Mouse (Mus musculus) heart, embryonic 10.5 days (tissue): ENCODE data around the gene Dgkz. TPM values are rescaled to one million over a fixed set of nuclear protein-coding genes. Genes with fewer than 3 reads are reported as not detected.

Source experiments
- DNase-seq: peaks from one replicate; pipeline ENCODE4 v3.0.0-alpha.2; 2017; ENCODE audit warnings: low spot score
- H3K27ac ChIP-seq: fragments of 300-500 bp; sonication (generic); 2 replicates; pipeline ENCODE4 v1.5.1; 2016; ENCODE audit warnings: mild to moderate bottlenecking
- H3K27me3 ChIP-seq: fragments of 300-500 bp; sonication (generic); 2 replicates; pipeline ENCODE4 v1.6.1; 2016; ENCODE audit warnings: mild to moderate bottlenecking; ENCODE audit not compliant: poor library complexity, insufficient read depth, severe bottlenecking
- H3K36me3 ChIP-seq: fragments of 300-500 bp; sonication (generic); 2 replicates; pipeline ENCODE4 v1.6.1; 2016; ENCODE audit warnings: mild to moderate bottlenecking, moderate library complexity
- H3K4me1 ChIP-seq: fragments of 300-500 bp; sonication (generic); 2 replicates; pipeline ENCODE4 v1.6.1; 2016; ENCODE audit warnings: mild to moderate bottlenecking
- H3K4me3 ChIP-seq: fragments of 300-500 bp; sonication (generic); 2 replicates; pipeline ENCODE4 v1.5.1; 2016; ENCODE audit warnings: mild to moderate bottlenecking, moderate library complexity
- H3K9me3 ChIP-seq: fragments of 300-500 bp; sonication (generic); 2 replicates; pipeline ENCODE4 v1.6.1; 2016; ENCODE audit warnings: mild to moderate bottlenecking, moderate library complexity
- WGBS: fragments of 180-500 bp; shearing (Covaris S2); methylation state at CpG from one replicate; pipeline ENCODE4 v1.1.7; 2016; 5-methylcytosine and 5-hydroxymethylcytosine counted together
- polyA plus RNA-seq: library from polyadenylated mRNA; unstranded; fragments of >200 nt; fragmentation: Nextera tagmentation; extraction: Ambion mirVana; gene quantifications from 2 replicates; pipeline ENCODE4 v1.2.1, GENCODE M21; 2016

Gene Dgkz
- polyA plus RNA-seq, 1 experiment from 2014 or later: 61.0 TPM

DNA sequence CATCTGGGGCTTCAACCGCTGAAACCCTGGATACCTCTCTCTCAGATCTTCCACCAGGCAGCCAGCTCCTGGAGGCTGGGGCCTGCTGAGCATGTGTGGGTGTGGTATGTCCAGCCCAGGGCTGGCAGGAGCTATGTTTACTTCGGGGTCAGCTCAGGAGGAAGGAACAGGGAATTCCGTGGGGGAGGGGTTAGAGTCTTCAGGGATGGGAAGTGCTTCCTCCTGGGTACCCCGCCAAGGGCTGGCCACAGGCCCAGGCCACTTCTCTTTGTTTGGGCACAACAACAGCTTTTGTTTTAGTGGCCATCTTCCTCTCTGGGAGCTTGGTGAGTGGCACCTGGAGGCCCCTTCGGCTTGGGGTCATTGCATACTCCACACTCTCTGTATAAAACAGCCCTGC lies 21.8 kb downstream of the Dgkz start:
- WGBS: 11% methylated on average over 5 of the region's 5 CpGs
- H3K4me3 ChIP-seq: peak overlapping the region; percentile 20; the same call in 1 of the 2 replicates
- no peaks in the 10 kb centered on the region for H3K9me3 ChIP-seq
- peak overlapping the region; percentile 62 for H3K27ac ChIP-seq
- no peaks in the 10 kb centered on the region for H3K36me3 ChIP-seq
- no peaks in the 10 kb centered on the region for H3K27me3 ChIP-seq
- peaks cover 82% of the 10 kb centered on the region for H3K4me1 ChIP-seq
- peak; percentile 82 for DNase-seq

DNA sequence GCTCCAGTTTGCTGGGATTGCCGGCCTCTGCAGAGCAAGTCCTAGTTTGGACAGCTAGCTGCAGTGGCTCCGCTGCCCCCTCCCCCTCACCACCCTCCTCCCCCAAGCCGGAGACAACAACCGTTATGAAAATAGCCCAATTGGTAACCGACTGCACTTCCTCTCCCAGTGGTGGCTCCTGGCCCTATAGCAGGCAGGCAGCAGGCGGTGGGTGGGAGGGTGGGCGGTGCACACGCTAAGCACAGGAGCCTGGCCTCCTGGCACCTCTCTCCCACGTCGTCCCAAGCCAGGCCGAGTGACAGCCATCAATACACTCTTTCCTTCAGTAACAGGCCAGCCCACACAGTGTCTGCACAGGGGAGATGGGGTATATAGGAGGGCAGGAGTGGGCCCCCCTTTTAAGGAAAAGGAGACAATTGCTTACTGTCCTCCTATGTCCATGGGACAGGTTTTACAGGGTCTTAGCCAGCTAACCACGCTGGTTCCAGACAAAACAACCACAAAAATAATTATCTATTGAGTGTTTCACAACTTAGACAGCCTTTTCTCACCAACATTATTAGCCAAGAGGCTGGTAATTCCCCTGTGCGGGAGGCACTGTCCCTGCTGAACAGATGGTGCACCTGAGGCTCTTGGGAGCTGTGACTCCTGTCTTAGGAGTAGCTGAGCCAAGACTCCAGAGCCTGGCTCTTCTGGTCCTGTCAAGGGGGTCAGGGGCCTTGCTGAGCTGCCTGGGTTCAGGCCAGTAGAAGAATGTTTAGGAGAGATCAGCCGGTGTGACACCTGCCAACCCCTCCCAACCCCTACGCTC lies 25.2 kb downstream of the Dgkz start:
- H3K4me3 ChIP-seq: peak overlapping the region; percentile 60
- DNase-seq: peak; percentile 95
- H3K4me1 ChIP-seq: peaks cover 85% of the 10 kb centered on the region
- peak overlapping the region; percentile 96 for H3K27ac ChIP-seq
- no peaks in the 10 kb centered on the region for H3K9me3 ChIP-seq
- H3K36me3 ChIP-seq: peaks cover 3% of the 10 kb centered on the region; the same call in 1 of the 2 replicates
- 14% methylated on average over 15 of the region's 15 CpGs for WGBS
- no peaks in the 10 kb centered on the region for H3K27me3 ChIP-seq

DNA sequence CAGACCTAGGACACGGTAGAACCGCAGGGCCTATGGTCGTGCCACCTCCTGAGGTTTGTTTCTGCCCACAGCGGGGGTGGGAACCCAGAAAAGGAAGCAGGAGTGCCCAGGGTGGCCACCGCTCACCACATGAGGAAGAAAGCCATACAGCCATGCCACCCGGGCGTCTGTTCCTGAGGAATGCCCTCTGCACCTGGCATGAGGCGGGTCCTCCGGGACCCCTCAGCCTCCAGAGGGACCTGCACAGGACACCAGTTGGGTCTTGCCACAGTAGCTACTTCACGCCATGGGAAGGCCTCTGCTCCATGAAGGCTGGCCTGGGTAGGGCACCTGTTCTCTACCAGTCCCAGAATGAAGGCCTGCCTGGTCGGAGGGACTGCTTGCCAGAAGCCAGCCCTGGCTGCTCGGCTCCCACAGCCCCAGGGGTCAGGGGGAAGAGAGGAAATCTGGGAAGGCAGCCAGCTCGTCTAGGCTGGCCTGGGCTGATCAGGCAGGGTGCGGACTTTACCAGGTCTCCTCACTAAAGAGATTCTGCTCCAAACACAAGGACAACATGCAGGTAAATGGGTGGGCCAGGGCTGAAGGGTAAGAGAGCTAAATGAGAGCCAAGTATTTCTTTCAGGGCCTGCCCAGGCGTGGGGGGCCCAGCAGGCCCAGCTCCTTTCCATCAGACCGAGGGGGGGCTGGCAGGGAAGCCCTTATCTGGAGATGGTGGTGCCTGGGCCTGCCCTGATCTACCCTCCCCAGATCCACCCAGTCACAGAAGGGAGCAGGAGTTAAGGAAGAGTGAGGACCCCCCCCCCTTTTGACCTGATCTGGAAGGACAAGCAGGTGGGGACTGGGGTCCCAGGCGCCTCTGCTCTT lies 26.0 kb downstream of the Dgkz start:
- H3K27ac ChIP-seq: peak overlapping the region; percentile 96
- no peak for DNase-seq
- H3K4me1 ChIP-seq: peaks cover 85% of the 10 kb centered on the region
- no peaks in the 10 kb centered on the region for H3K9me3 ChIP-seq
- WGBS: 54% methylated on average over 17 of the region's 17 CpGs
- peaks cover 11% of the 10 kb centered on the region; the same call in 1 of the 2 replicates for H3K36me3 ChIP-seq
- H3K4me3 ChIP-seq: peak overlapping the region; percentile 60
- no peaks in the 10 kb centered on the region for H3K27me3 ChIP-seq

- H3K4me3 ChIP-seq: peak overlapping the region; percentile 60
- no peak for DNase-seq
- peaks cover 15% of the 10 kb centered on the region; the same call in 1 of the 2 replicates for H3K36me3 ChIP-seq
- peak overlapping the region; percentile 96 for H3K27ac ChIP-seq
- H3K27me3 ChIP-seq: no peaks in the 10 kb centered on the region
- no peaks in the 10 kb centered on the region for H3K9me3 ChIP-seq
- peaks cover 84% of the 10 kb centered on the region for H3K4me1 ChIP-seq
- WGBS: 60% methylated on average over 3 of the region's 3 CpGs
Measured at GRCm38 (mm10) chr2:91948792-91949241, 26.8 kb downstream of the Dgkz start.

GRCm38 (mm10) chr2:91948151-91948509 lies 27.5 kb downstream of the Dgkz start:
- WGBS: 66% methylated on average over 6 of the region's 6 CpGs
- DNase-seq: no peak
- no peaks in the 10 kb centered on the region for H3K9me3 ChIP-seq
- H3K4me1 ChIP-seq: peaks cover 84% of the 10 kb centered on the region
- peak overlapping the region; percentile 96 for H3K27ac ChIP-seq
- H3K27me3 ChIP-seq: no peaks in the 10 kb centered on the region
- H3K36me3 ChIP-seq: peaks cover 22% of the 10 kb centered on the region; the same call in 1 of the 2 replicates
- peak overlapping the region; percentile 60 for H3K4me3 ChIP-seq

DNA sequence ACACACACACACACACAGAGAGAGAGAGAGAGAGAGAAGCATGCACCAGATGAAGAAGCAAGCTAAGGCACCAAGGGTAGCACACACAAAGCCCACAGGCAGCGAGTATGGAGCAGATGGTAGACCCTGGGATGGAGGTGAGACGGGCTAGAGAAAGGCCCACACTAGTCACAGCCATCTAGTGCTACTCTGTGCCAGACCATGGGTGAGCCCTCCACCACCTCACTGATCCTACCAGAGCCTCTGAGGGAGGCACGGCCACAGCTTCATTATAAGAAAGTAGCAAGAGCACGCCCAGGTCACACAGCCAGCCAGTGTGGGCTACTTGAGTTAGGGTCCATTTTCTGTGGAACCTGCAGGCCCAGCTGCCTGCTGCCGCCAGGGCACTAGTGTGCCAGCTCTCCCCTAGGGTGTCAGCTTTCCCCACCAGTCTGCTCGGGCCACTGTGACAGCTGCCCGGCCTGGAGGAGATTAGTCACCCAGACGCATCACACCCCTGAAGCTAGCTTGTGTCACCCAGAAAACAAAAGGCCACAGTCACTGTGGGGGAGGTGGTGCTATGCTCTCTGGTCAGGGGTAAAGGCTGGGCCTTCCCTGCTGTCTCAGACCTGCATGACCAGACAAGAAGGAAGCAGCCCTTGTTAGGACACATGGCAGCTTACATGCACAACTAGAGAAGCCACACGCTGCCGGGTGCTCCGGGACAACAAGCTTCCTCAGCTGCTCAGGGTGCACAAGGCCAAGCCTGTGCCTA lies 28.1 kb downstream of the Dgkz start:
- DNase-seq: peak; percentile 89
- WGBS: 42% methylated on average over 11 of the region's 11 CpGs
- Histone ChIP-seq H3K27ac (peak overlapping the region; percentile 96), H3K9me3 (no peaks in the 10 kb centered on the region), H3K4me1 (peaks cover 88% of the 10 kb centered on the region), H3K36me3 (peaks cover 26% of the 10 kb centered on the region; the same call in 1 of the 2 replicates), H3K4me3 (peak overlapping the region; percentile 60), H3K27me3 (no peaks in the 10 kb centered on the region)

DNA sequence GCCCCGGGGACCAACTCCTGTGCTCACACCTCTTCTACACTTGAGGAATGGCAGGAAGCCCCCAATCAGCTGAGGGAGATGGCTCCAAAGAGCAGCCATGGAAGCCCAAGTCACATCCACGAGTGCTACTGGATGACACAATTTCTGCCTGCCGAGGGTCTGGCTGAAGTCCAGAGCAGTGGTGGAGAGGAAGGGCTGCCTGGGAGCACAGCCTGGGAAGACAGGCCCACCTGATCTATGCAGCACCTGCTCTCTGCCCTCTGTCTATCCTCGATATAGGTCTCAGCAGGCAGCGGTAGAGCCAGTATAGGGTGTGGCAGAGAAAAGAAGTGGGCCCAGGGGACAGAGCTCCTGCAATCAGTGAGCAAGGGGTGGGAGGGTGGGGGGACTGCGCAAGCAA lies 28.8 kb downstream of the Dgkz start:
- Histone ChIP-seq H3K27ac (peak overlapping the region; percentile 96), H3K27me3 (no peaks in the 10 kb centered on the region), H3K36me3 (peaks cover 33% of the 10 kb centered on the region), H3K9me3 (no peaks in the 10 kb centered on the region), H3K4me1 (peaks cover 93% of the 10 kb centered on the region), H3K4me3 (no peak overlapping the region)
- 47% methylated on average over 6 of the region's 6 CpGs for WGBS
- no peak for DNase-seq

GRCm38 (mm10) chr2:91945483-91945882 lies 30.2 kb downstream of the Dgkz start, which contains the start of gene Gm9821:
Gene Gm9821 (plus strand): TSS chr2:91945703.
- Histone ChIP-seq H3K36me3 (peaks cover 44% of the 10 kb centered on the region), H3K4me1 (peaks cover 86% of the 10 kb centered on the region), H3K9me3 (no peaks in the 10 kb centered on the region), H3K27me3 (no peaks in the 10 kb centered on the region), H3K4me3 (0 out of 2 replicates have a peak within 1 kb of the TSS, but pooled peaks have one; percentile 0), H3K27ac (peak within 1 kb of the TSS; percentile 96)
- 89% methylated on average over 18 of the region's 18 CpGs for WGBS
- no peak for DNase-seq

GRCm38 (mm10) chr2:91944170-91944950 lies 31.3 kb downstream of the Dgkz start:
- Histone ChIP-seq H3K36me3 (peaks cover 56% of the 10 kb centered on the region), H3K27me3 (no peaks in the 10 kb centered on the region), H3K9me3 (no peaks in the 10 kb centered on the region), H3K27ac (peak overlapping the region; percentile 69), H3K4me1 (peaks cover 76% of the 10 kb centered on the region), H3K4me3 (0 out of 2 replicates have a peak overlapping the region, but pooled peaks have one; percentile 0)
- WGBS: 39% methylated on average over 13 of the region's 13 CpGs
- no peak for DNase-seq

DNA sequence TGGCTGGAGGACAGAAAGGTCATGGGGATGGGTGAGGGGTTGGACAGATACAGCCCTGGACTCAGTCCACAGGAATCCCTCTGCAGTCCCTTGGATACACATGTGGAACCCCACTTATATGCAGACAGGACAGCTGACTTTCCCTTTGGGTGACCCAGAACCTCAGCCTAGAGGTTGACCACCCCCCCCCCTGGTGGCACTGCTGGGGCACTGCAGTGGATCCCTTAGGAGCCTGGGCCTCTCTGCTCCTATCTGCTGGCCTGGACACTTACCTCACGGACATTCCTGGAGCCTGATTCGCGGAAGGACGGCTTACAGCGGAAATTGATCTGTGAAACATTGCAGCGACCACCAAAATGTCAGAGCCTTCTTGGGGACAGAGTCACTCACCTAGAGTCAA lies 33.3 kb downstream of the Dgkz start:
- Histone ChIP-seq H3K36me3 (peaks cover 76% of the 10 kb centered on the region), H3K27ac (0 out of 2 replicates have a peak overlapping the region, but pooled peaks have one; percentile 19), H3K27me3 (no peaks in the 10 kb centered on the region), H3K9me3 (no peaks in the 10 kb centered on the region), H3K4me1 (peaks cover 60% of the 10 kb centered on the region), H3K4me3 (no peak overlapping the region)
- no peak for DNase-seq
- 46% methylated on average over 6 of the region's 6 CpGs for WGBS

DNA sequence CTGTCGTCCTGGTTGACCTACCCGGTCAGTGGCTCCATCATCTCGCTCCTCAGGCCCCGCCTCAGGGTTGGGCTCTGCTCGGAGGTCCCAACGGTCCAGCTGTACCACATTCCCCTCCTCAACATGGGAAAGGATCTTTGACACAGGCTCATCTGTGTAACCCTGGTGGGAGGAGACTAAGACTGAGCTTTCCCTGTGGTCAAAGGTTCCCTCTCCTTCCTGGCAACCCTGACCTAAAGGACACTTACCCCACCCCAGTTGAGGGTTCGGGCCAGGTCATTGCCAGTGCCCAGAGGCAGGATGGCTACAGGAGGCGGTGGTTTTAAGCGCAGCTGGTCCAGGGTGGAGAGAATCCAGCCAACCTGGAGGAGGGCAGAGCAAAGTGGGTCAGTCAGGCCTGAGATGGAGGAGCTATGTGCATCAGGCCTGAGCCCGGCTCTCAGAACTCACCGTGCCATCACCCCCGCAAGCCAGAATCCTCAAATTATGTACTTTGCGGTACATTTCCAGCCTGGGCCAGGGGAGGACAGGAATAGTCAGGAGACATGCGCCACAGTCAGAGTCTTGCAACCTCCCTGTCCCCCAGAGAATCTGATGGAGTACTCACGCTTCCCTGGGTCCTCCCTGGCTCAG lies 36.2 kb downstream of the Dgkz start:
- no peak overlapping the region for H3K4me3 ChIP-seq
- H3K36me3 ChIP-seq: peaks cover 91% of the 10 kb centered on the region

More for the DNA sequence above, 36.2 kb downstream of the Dgkz start:
- 85% methylated on average over 15 of the region's 15 CpGs for WGBS
- no peaks in the 10 kb centered on the region for H3K27me3 ChIP-seq
- peaks cover 53% of the 10 kb centered on the region for H3K4me1 ChIP-seq
- H3K27ac ChIP-seq: no peak overlapping the region
- DNase-seq: no peak
- no peaks in the 10 kb centered on the region for H3K9me3 ChIP-seq
